Mouse (Mus musculus) right cerebral cortex, postnatal 36 days (tissue): ENCODE results near the gene Obsl1.

Experiments used
- DNase-seq, 2 experiments: peaks; one replicate each; pipeline ENCODE4 v3.0.0; 2022; ENCODE audit warnings: low spot score in 2 of 2, mixed read lengths in 1 of 2

The Obsl1 gene

DNA sequence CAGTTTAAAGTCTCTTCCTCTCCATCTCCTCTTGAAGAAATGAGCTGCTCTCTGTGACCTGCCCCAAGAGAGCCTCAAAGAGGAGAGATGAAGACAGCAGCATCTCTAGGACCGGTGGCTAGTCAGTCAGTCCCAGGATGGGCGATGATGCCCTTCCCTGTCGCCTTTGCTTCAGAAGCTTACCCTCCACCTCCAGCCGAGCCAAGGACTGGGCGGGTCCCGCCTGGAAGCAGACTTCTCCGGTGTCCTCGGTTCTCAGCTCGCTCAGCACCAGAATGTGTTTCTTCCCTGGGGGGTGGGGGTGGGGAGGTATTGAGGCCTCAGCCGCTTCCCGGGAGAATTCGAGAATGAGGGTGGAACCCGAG, 19.2 kb downstream of the Obsl1 start:
- no peak for DNase-seq

DNA sequence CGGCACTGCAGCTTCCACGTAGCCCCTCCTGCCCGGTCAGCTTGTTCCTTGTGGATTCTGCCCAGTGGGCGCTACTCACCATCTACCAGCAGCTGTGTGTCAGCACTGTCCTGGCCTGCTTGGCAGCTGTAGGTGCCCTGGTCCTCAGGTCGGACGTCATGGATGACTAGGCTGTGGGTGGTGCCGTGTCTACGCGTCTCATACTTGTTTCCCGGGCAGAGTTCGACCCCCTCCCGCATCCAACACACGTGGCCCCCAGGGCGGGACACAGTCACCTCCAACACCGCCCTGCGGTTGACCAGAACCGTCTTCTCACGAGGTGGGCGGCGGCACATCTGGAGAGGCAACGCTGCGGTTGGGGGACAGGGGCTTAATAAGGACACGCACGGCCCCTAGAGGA, 19.7 kb downstream of the Obsl1 start:
- DNase-seq, result no peak

GRCm38 (mm10) chr1:75480735-75481134, 25.5 kb downstream of the Obsl1 start:
- DNase-seq, result peak in 1 of 2 experiments; percentile 44

GRCm38 (mm10) chr1:75480036-75480435, 26.2 kb downstream of the Obsl1 start:
- no peak for DNase-seq

- no peak for DNase-seq
Measured at GRCm38 (mm10) chr1:75479635-75479989, 26.6 kb downstream of the Obsl1 start.

GRCm38 (mm10) chr1:75478916-75479634, 27.2 kb downstream of the Obsl1 start, which contains the start of the genes Chpf and Tmem198:
Gene Chpf (minus strand): TSS chr1:75479307.
Gene Tmem198 (plus strand): TSS chr1:75479532.
- DNase-seq, result peak; percentile 97

DNA sequence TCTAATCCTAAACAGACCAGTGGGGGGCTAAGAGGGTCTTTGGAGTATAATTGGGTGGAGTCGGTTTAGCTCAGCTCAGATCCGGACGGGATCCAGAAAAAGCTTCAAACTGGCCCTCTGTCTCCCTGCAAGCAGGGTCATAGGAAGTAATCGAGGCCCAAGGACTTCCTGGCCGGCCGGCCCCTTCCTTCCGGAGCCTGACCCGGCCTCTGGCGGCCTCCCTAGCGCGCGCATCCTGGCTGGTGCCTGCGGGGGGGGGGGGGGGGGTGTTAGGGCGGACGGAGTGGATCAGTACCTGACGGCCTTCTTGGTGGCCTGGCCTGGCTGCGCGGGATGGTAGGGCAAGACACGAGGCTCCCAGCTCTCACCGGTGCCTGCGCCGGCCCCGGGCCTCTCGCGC, 27.8 kb downstream of the Obsl1 start:
- no peak for DNase-seq

DNA sequence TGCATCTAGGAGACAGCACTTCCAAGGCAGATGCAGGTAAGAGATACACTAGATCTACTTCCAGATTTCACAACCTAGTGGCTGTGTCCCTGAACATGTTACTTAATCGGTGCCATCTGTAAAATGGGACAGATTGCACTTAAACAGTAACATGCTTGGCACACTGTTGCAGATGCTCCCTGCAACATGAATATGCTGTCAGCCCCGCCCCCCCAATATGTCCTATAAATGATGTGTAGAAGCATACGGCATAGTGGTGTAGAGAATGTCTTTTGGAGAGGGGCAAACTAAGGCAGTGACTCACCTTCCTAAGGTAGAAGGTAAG, 28.3 kb downstream of the Obsl1 start:
- DNase-seq, result no peak

GRCm38 (mm10) chr1:75477264-75477965, 28.8 kb downstream of the Obsl1 start:
- peak; percentile 73 to 78 for DNase-seq

DNA sequence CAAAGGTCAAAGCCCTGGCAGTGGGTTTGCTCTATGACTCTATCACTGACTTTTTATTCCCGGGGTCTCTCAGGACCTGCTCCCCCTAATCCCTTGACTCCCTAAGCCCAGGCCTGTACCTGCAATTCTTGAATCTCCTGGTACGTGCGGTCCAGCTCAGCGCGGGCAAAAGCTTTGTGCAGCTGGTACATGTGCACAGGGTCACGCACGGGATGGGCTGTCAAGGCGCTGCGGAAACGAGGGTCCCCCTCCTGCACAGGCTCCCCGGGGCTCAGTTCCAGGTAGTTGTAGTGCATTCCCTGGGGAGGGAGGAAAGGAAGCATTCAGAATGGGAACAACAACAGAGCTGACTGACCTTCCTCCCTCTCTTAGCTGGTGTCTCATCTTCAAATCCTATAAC, 29.8 kb downstream of the Obsl1 start:
- DNase-seq, result no peak

DNA sequence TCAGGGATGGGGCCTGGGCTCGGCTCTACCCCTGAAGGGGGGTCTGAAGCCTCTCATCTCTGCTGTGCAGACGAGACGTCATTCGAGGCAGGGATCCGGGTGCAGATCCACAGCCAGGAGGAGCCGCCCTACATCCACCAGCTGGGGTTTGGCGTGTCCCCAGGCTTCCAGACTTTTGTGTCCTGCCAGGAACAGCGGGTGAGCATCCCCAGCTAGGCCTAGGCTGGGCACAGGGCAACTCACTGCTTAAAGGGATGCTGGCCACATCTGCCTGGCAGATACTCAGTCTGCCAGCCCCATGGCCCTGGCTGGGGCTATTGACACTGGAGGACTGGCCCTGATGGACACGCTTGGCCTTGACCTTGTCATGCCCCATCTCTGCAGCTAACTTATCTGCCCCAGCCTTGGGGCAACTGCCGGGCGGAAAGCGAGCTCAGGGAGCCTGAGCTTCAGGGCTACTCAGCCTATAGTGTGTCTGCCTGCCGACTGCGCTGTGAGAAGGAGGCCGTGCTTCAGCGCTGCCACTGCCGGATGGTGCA, 36.9 kb downstream of the Obsl1 start:
- no peak for DNase-seq

- peak; percentile 68 to 76 for DNase-seq
Measured at GRCm38 (mm10) chr1:75467215-75467927, 38.9 kb downstream of the Obsl1 start.

GRCm38 (mm10) chr1:75463652-75464204, 42.5 kb downstream of the Obsl1 start:
- no peak for DNase-seq

GRCm38 (mm10) chr1:75462636-75463035, 43.6 kb downstream of the Obsl1 start:
- DNase-seq, result no peak

- no peak for DNase-seq
Measured at GRCm38 (mm10) chr1:75460297-75460696, 46.0 kb downstream of the Obsl1 start.

- peak; percentile 60 to 64 for DNase-seq
Measured at GRCm38 (mm10) chr1:75458789-75459684, 47.2 kb downstream of the Obsl1 start.

DNA sequence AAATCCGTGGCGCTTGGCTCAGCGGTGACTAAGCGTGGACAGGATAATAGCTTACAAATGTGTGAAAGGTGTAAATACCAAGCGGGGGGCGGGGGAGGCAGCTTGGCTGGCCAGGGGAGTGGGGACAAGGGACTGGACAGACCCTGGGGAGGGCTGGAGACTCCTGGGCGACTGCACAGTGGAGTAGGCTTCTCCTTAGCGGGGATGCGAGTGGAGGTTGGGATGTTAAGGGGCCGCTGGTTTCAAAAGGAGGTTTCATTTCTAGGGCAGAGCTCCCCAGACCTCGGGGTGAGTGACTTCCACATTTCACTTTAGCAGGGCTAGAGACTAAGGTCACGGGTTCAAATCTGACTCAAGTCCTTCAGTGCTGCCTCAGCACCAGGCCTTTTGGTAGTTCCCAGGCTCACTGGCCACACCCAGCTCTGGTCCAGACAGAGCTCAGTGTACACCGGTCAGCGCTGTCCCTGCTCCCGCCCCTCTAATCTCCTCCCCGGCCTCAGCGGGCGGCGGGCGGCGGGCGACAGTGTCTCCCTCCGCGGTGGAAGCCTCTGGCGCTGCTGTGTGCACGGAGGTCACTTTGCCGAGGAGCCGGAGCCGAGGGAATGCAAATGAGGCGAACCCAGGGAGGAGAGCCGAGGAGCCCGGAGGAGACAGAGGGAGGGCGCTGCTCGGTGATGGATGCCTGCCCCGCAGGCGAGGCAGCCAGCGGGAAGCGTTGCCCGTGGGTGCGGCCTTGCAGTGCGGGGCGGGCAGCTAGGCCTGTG, 48.0 kb downstream of the Obsl1 start:
- DNase-seq, result peak in 1 of 2 experiments; percentile 53

- DNase-seq, result no peak
Measured at GRCm38 (mm10) chr1:75457710-75458024, 48.6 kb downstream of the Obsl1 start.

GRCm38 (mm10) chr1:75456746-75457564, 49.3 kb downstream of the Obsl1 start:
- no peak for DNase-seq

DNA sequence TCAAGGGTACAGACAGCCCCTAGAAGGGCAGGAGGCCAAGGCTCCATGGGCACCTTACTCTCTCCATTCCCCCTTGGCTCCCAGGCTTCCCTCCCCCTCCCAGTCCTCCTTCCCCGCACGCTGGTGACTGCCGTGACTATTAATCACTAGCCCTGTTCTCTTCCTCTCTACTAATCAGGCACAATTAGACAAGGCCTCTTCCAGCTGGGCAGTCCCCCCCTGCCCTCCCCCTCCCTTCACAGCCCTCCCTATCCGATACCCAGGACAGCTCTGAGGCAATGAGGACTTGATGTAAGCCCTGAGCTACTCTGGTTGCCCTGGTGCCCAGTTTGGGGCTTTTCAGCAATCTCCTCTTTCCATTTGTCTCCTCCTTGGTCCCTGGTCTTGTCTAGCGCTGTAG, 50.3 kb downstream of the Obsl1 start:
- DNase-seq, result no peak
